Mouse (Mus musculus) neural tube, embryonic 11.5 days (tissue): ENCODE data around the gene Hoxd10. TPM values are rescaled to one million over a fixed set of nuclear protein-coding genes. Genes with fewer than 3 reads are reported as not detected.
A peak's percentile ranks its signal among the peaks of the same experiment; 100 is the strongest.

Source experiments
- ATAC-seq: fragments of 200-750 bp; cut with Nextera tagmentation; 2 replicates; pipeline ENCODE4 v1.8.0; 2017; ENCODE audit warnings: moderate number of reproducible peaks, mild to moderate bottlenecking, moderate TSS enrichment, moderate library complexity; ENCODE audit not compliant: insufficient read depth, low FRiP score, low TSS enrichment
- DNase-seq: peaks from one replicate; pipeline ENCODE4 v3.0.0-alpha.2; 2015; ENCODE audit warnings: low spot score
- H3K27ac ChIP-seq: fragments of 300-500 bp; sonication (generic); 2 replicates; pipeline ENCODE4 v1.5.1; 2014; ENCODE audit warnings: low read depth, mild to moderate bottlenecking, low read length
- H3K27me3 ChIP-seq: fragments of 300-500 bp; sonication (generic); 2 replicates; pipeline ENCODE4 v1.6.1; 2014; ENCODE audit warnings: mild to moderate bottlenecking, low read length, mixed read lengths; ENCODE audit not compliant: control insufficient read depth, insufficient read depth
- H3K36me3 ChIP-seq: fragments of 300-500 bp; sonication (generic); 2 replicates; pipeline ENCODE4 v1.6.1; 2014; ENCODE audit warnings: mild to moderate bottlenecking, low read length, moderate library complexity, mixed read lengths; ENCODE audit not compliant: control insufficient read depth, insufficient read depth
- H3K4me1 ChIP-seq: fragments of 300-500 bp; sonication (generic); 2 replicates; pipeline ENCODE4 v1.6.1; 2014; ENCODE audit warnings: low read length, mixed read lengths; ENCODE audit not compliant: control insufficient read depth, insufficient read depth
- H3K4me2 ChIP-seq: fragments of 300-500 bp; sonication (generic); 2 replicates; pipeline ENCODE4 v1.6.1; 2014; ENCODE audit warnings: low read depth, mild to moderate bottlenecking, moderate library complexity
- H3K4me3 ChIP-seq: fragments of 300-500 bp; sonication (generic); 2 replicates; pipeline ENCODE4 v1.5.1; 2014; ENCODE audit warnings: low read depth, low read length
- H3K9ac ChIP-seq: fragments of 300-500 bp; sonication (generic); 2 replicates; pipeline ENCODE4 v1.6.1; 2014; ENCODE audit warnings: mild to moderate bottlenecking, low read length
- H3K9me3 ChIP-seq: fragments of 300-500 bp; sonication (generic); 2 replicates; pipeline ENCODE4 v1.6.1; 2016; ENCODE audit warnings: low read length; ENCODE audit not compliant: control insufficient read depth
- WGBS: fragments of 180-500 bp; shearing (Covaris S2); extraction: QIAGEN DNeasy Blood & Tissue Kit; methylation state at CpG from one replicate; pipeline ENCODE4 v1.1.7; 2014; 5-methylcytosine and 5-hydroxymethylcytosine counted together
- polyA plus RNA-seq: library from polyadenylated mRNA; unstranded; fragments of >200 nt; fragmentation: Nextera tagmentation; extraction: Ambion mirVana; gene quantifications from 2 replicates; pipeline ENCODE4 v1.2.1, GENCODE M21; 2014

Gene Hoxd10
- polyA plus RNA-seq, 1 experiment from 2014 or later = 29.3 TPM

- Histone ChIP-seq H3K27ac (peak overlapping the region; percentile 85), H3K9me3 (no peaks in the 10 kb centered on the region), H3K27me3 (peaks cover 91% of the 10 kb centered on the region), H3K4me2 (peak overlapping the region; percentile 38), H3K9ac (peak overlapping the region; percentile 65), H3K4me3 (peak overlapping the region; percentile 22), H3K36me3 (no peaks in the 10 kb centered on the region), H3K4me1 (0 out of 2 replicates have a peak, but pooled peaks cover 3% of the 10 kb centered on the region)
- WGBS = under 1% methylated on average over 24 of the region's 24 CpGs
- DNase-seq (peak; percentile 57), ATAC-seq (no peak)
These were observed 2.0 kb upstream of the Hoxd10 start for GRCm38 (mm10) chr2:74689574-74690337.

GRCm38 (mm10) chr2:74690338-74690716 is 1.4 kb upstream of the Hoxd10 start:
- Histone ChIP-seq H3K9ac (peak overlapping the region; percentile 65), H3K27me3 (peaks cover 90% of the 10 kb centered on the region), H3K36me3 (no peaks in the 10 kb centered on the region), H3K4me2 (peak overlapping the region; percentile 65), H3K4me3 (peak overlapping the region; percentile 46), H3K4me1 (0 out of 2 replicates have a peak, but pooled peaks cover 3% of the 10 kb centered on the region), H3K9me3 (no peaks in the 10 kb centered on the region), H3K27ac (peak overlapping the region; percentile 85; the same call in 1 of the 2 replicates)
- no peak for ATAC-seq
- no peak for DNase-seq
- WGBS = 8% methylated on average over 8 of the region's 8 CpGs

GRCm38 (mm10) chr2:74691995-74692807 is 477 bp downstream of the Hoxd10 start:
- Histone ChIP-seq H3K9ac (peak overlapping the region; percentile 62), H3K4me2 (peak overlapping the region; percentile 65), H3K4me1 (0 out of 2 replicates have a peak, but pooled peaks cover 5% of the 10 kb centered on the region), H3K9me3 (no peaks in the 10 kb centered on the region), H3K36me3 (no peaks in the 10 kb centered on the region), H3K27me3 (peaks cover 87% of the 10 kb centered on the region), H3K27ac (peak overlapping the region; percentile 65), H3K4me3 (peak overlapping the region; percentile 46)
- ATAC-seq (peak; percentile 35), DNase-seq (no peak)
- WGBS = 4% methylated on average over 35 of the region's 35 CpGs

GRCm38 (mm10) chr2:74692808-74693431 is 1.2 kb downstream of the Hoxd10 start:
- no peak for ATAC-seq
- H3K4me3 ChIP-seq = peak overlapping the region; percentile 46
- DNase-seq = peak; percentile 49
- peak overlapping the region; percentile 62 for H3K9ac ChIP-seq
- H3K27ac ChIP-seq = peak overlapping the region; percentile 65
- 0 out of 2 replicates have a peak, but pooled peaks cover 5% of the 10 kb centered on the region for H3K4me1 ChIP-seq
- no peaks in the 10 kb centered on the region for H3K36me3 ChIP-seq
- peak overlapping the region; percentile 65 for H3K4me2 ChIP-seq
- WGBS = under 1% methylated on average over 20 of the region's 20 CpGs
- peaks cover 86% of the 10 kb centered on the region for H3K27me3 ChIP-seq
- H3K9me3 ChIP-seq = no peaks in the 10 kb centered on the region

DNA sequence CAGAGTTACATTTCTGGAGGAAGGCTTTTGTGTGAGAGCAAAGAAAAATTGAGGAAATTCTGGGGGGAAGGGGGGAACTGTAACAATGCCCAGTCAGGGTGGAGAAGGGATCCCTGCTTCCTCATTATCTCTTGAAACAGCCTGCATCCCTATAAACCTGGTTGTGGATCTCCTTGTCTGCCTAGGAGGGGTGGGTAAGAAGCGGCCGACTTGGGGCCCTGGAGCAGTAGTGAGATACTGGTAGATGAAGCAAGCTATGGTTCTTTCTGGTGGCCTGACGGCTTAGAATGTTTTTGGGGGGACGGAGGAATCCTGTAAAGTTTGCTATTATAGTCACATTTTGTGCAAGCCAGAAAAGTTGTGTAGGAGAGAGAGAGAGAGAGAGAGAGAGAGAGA is 1.7 kb downstream of the Hoxd10 start:
- H3K9ac ChIP-seq = peak overlapping the region; percentile 62
- peak overlapping the region; percentile 65 for H3K4me2 ChIP-seq
- 1% methylated on average over 4 of the region's 4 CpGs for WGBS
- ATAC-seq = no peak
- no peaks in the 10 kb centered on the region for H3K36me3 ChIP-seq
- peak overlapping the region; percentile 46 for H3K4me3 ChIP-seq
- H3K9me3 ChIP-seq = no peaks in the 10 kb centered on the region
- DNase-seq = peak; percentile 23
- 0 out of 2 replicates have a peak, but pooled peaks cover 5% of the 10 kb centered on the region for H3K4me1 ChIP-seq
- no peak overlapping the region for H3K27ac ChIP-seq
- peaks cover 86% of the 10 kb centered on the region for H3K27me3 ChIP-seq

- DNase-seq = peak; percentile 72
- H3K9ac ChIP-seq = peak overlapping the region; percentile 62; the same call in 1 of the 2 replicates
These were observed 2.3 kb downstream of the Hoxd10 start for GRCm38 (mm10) chr2:74694066-74694465.

GRCm38 (mm10) chr2:74695383-74695782 is 3.7 kb downstream of the Hoxd10 start:
- Histone ChIP-seq H3K9ac (peak overlapping the region; percentile 89; the same call in 1 of the 2 replicates), H3K4me2 (peak overlapping the region; percentile 76), H3K4me1 (peaks cover 8% of the 10 kb centered on the region; the same call in 1 of the 2 replicates), H3K36me3 (no peaks in the 10 kb centered on the region), H3K9me3 (no peaks in the 10 kb centered on the region), H3K4me3 (no peak overlapping the region), H3K27me3 (peaks cover 86% of the 10 kb centered on the region), H3K27ac (no peak overlapping the region)
- DNase-seq = no peak
- WGBS = 0% methylated on average over 1 of the region's 1 CpGs
- no peak for ATAC-seq

More at GRCm38 (mm10) chr2:74694066-74694465, 2.3 kb downstream of the Hoxd10 start:
- H3K27me3 ChIP-seq = peaks cover 86% of the 10 kb centered on the region
- no peak for ATAC-seq
- no peaks in the 10 kb centered on the region for H3K9me3 ChIP-seq
- H3K4me2 ChIP-seq = peak overlapping the region; percentile 76
- H3K4me1 ChIP-seq = 0 out of 2 replicates have a peak, but pooled peaks cover 5% of the 10 kb centered on the region
- no peaks in the 10 kb centered on the region for H3K36me3 ChIP-seq
- under 1% methylated on average over 16 of the region's 16 CpGs for WGBS
- H3K27ac ChIP-seq = no peak overlapping the region
- H3K4me3 ChIP-seq = peak overlapping the region; percentile 46; the same call in 1 of the 2 replicates

DNA sequence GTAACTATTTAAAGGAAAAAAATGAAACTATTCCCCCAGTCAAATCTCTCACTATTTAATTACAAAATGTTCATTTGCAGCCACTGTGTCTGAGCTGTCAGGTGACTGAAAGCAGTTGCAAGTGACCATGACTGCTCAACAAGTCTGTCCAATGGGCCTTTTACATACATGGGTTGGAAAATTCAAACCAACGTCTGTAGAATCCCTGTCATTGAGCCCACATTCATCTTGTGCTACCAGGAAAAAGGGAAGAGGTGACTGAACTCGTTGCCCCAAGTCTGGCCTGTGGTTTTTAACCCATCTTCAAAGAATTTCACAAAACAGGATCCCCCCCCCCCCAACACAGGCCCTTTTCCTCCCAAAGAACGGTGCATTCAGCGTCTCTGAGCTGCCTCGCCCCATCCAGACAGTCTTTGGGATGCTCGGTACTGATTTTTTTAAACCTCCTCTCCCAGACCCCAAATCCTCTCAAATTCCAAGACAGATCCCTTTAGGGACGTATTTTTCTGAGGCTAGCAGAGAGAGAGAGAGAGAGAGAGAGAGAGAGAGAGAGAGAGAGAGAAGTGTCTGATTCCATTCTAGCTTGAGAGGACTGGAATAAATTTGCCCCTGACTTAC is 4.2 kb downstream of the Hoxd10 start:
- DNase-seq (no peak), ATAC-seq (no peak)
- peaks cover 90% of the 10 kb centered on the region for H3K27me3 ChIP-seq
- H3K4me3 ChIP-seq = peak overlapping the region; percentile 63
- H3K4me1 ChIP-seq = peaks cover 8% of the 10 kb centered on the region; the same call in 1 of the 2 replicates
- peak overlapping the region; percentile 89 for H3K9ac ChIP-seq
- H3K9me3 ChIP-seq = no peaks in the 10 kb centered on the region
- 4% methylated on average over 7 of the region's 7 CpGs for WGBS
- peak overlapping the region; percentile 76 for H3K4me2 ChIP-seq
- peak overlapping the region; percentile 83 for H3K27ac ChIP-seq
- no peaks in the 10 kb centered on the region for H3K36me3 ChIP-seq
